Mouse (Mus musculus): ENCODE results near the gene Bicral.
A peak's percentile ranks its signal among the peaks of the same experiment; 100 is the strongest.
"Not testable (repeated sequence)": the region's sequence is repeated elsewhere in the genome, so short reads cannot be mapped to it uniquely, and the experiment has no call there.

The Bicral gene

GRCm38 (mm10) chr17:46874133-46874532, 15.9 kb upstream of the Bicral start:
- DNase-seq, result peak; percentile 58

- no peak for DNase-seq
Measured at GRCm38 (mm10) chr17:46872806-46873205, 14.5 kb upstream of the Bicral start.

- DNase-seq, result no peak
Measured at GRCm38 (mm10) chr17:46870913-46871312, 12.6 kb upstream of the Bicral start.

DNA sequence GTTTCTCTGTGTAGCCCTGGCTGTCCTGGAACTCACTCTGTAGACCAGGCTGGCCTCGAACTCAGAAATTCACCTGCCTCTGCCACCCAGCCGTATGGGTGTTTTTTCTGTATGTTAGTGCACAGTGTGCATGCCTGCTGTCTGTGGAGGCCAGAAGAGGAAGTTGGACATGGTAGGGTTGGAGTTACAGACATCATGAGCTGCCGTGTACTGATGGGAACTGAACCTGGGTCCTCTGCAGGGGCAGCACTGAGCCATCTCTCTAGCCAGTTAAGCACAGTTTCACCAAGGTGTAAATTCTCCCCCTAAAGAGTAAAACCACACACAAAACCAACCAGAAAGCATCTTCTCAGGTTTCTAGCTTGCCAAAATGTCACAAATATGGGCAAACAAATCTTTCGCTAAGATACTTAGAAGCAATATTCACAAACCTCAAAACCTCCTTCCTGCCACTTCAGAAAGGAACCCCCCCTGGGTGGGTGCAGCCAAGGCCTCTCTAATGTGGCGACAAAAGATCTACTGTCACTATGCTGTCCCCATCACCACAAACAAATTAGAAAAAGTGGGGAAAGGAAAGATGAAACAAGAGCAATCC, 12.0 kb upstream of the Bicral start:
- DNase-seq, result no peak

GRCm38 (mm10) chr17:46866836-46867235, 8.6 kb upstream of the Bicral start:
- DNase-seq, result no peak

GRCm38 (mm10) chr17:46864566-46865195, 6.4 kb upstream of the Bicral start:
- DNase-seq, result no peak

- DNase-seq, result no peak
Measured at GRCm38 (mm10) chr17:46860120-46860519, 1.8 kb upstream of the Bicral start.

DNA sequence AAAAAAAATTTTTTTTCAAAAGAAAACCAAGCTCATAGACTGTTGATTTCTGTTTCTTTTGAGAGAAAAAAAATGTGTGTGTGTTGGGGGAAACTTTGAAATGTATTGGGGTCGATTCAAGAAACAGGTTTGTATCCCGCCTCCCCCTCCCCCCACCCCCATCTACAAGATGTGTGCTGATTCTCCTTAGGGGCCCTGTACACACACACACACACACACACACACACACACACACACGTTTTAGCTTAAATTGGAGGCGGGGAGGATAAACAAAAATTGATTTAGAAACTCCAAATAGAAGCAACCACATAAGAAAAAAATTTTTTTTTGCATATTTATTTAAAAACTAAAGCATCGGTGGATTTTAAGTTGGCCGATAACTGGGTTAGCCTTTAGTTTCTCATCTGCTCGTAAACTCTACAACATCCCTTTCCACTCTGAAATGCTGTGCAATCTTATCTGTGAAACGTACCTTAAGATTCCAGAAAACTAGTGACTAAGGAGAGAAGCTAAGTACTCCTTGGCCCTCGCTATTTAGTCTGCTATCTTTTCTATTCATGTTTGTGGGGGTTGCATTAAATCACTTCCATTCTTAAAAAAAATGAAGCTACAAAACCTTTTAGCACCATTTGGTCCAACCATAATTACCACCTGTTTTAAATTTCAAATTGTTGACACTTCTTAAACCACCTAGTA, 615 bp upstream of the Bicral start:
- no peak for DNase-seq

DNA sequence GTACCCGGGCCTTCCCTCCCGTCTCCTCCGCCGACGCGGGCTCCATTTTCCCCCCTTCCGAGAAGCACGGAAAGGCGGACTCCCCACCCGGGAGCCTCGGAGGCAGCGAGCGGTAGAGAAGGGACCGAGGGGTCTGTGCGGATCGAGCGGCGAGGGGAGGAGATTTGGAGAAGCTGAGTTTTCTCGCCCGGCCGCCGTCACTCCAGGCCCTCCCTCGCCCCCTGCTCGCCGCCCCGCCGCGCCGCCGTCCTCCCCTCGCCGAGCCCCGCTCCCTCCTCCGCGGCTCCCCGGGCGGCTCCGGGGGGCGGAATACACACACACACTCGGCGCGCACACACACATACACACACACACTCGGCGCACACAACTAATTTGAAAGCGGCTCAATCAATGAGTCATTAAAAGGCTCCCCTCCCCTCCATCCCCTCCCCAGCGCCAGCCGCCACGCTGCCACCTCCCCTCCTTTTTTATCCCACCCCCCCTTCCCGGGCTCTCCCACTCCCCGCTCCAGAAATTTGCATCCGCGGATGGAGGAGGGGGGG, 850 bp downstream of the Bicral start:
- DNase-seq, result peak; percentile 90

- peak; percentile 87 for DNase-seq
Measured at GRCm38 (mm10) chr17:46856471-46857360, 1.6 kb downstream of the Bicral start.

DNA sequence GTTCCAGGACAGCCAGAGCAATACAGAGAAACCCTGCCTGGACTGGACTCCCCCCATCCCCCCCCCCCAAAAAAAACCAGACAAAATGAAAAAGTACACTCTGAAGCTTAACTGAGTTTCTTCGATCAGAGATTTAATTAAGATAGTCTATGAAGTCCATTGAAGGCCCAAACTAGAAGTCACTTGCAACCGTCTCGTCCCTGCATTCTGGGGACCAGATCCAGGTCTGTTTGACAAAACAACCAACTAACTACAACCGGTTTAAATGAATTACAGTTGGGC, 2.2 kb downstream of the Bicral start:
- no peak for DNase-seq

- peak; percentile 21 for DNase-seq
Measured at GRCm38 (mm10) chr17:46855328-46856106, 2.8 kb downstream of the Bicral start.

GRCm38 (mm10) chr17:46854640-46855110, 3.6 kb downstream of the Bicral start:
- DNase-seq, result no peak

- no peak for DNase-seq
Measured at GRCm38 (mm10) chr17:46854096-46854495, 4.2 kb downstream of the Bicral start.

GRCm38 (mm10) chr17:46853281-46853680, 5.0 kb downstream of the Bicral start:
- peak; percentile 90 for DNase-seq

DNA sequence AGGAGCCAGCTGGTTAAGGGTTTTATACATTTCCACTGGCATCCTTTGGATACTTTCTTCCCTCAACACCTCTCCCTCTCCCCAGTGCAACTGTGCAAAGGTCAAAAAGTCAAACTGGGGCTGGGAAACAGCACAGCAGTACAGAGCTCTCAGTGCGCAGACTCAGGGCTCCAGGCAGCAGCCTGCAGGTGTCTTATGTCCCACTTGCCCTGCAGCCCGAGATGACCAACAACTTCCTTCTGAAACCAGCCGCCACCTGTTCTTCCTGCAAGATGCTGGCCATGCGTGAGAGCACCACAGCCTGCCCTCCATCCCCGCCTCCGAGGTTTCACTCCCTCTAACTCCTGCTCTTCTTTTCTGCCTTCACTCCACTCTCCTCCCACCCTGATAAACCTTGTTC, 5.6 kb downstream of the Bicral start:
- DNase-seq, result peak; percentile 33

DNA sequence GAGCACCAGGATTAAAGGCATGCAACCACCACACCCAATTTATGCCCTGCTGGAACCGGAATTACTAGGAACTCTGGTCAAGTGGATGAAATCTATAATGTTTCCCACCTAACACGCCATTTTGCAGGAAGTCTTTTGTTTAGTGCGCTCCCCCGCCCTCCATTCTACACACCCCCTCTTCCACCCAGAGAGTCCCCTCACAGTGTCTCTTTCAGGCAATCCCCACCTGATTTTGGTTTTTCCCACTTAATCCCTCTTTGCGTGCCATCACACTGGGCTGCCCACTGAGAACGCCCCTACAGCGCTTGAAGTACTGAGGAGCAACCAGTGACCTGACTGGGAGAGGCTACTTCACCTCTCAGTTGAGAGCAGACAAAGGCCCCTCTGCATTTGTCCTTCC, 11.1 kb downstream of the Bicral start:
- no peak for DNase-seq

DNA sequence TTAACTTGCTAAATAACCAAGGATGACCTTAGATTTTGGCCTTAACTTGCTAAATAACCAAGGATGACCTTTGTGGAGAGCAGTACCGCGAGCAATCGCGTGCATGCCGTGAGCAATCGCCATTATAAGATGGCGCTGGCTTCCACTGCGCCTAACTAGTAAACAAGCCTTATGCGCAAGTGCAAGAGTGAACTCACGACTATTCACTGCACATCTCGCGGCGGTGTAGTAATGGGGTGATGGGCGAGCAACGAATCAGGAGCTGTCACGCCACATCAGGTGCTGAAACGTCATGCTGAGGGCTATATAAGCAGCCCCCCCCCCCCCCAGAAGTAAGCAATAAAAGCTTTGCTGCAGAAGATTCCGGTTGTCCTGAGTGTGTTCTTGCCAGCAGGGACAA, 11.7 kb downstream of the Bicral start:
- DNase-seq, result not testable (repeated sequence)

DNA sequence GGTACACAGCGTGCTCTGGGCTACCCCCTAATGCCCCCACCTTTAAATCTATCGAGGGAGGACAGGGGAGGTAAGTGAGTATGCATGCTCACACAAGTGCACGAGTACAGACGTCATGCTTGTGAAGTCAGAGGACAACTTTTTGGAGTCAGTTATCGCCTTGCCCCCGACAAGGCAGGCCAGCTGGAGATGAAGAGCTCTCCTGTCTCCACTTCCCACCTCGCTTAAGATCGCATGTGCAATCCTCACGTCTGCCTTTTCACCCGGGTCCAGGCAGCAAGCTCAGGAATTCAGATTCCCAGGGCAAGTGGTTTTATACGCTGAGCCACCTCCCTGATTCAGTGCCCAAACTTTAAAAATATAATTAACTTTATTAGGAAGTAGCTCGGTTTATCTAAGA, 13.0 kb downstream of the Bicral start:
- DNase-seq, result no peak

DNA sequence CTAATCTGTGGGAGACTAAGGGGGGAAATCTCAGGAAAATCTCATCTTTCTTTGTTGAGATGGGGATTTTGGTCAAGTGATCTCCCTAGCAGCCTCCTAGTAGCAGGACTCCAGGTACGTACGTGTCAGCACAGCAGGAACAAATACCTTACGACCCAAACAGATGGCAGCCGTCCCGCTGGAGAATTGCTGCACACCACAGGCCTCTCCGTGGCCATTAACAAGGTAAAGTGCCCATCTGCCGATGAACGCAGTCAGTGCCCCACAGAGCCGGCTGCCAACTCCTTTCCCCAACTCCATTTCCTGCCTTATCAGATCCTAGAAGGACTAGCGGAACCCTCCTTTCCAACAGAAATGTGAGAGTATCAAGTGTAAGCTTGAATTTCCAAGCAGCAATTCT, 13.5 kb downstream of the Bicral start:
- no peak for DNase-seq

GRCm38 (mm10) chr17:46843716-46844115, 14.6 kb downstream of the Bicral start:
- no peak for DNase-seq

GRCm38 (mm10) chr17:46843022-46843421, 15.3 kb downstream of the Bicral start:
- peak; percentile 24 for DNase-seq

Data from lung, postnatal 10 days (tissue).